Mouse (Mus musculus): ENCODE measurements around the gene Brip1.

Gene Brip1

DNA sequence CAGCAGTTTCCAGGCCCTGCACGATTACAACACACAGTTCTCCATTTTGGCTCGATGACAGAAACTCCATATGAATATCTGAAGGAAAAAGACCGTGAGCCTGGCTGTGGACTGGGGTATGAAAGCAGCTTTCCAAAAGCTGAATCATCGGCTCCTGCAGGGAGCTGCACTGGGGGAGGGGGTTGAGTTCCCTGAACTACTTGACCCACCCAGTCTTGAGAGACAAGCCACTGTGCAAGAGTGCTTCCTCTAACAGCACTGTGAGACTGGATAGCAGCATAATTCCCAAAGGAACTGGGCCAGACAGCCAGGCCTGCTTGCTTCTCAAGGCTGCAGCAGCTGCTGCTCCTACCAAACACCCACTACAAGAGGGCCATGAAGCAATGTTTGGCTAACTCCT, 178.6 kb downstream of the Brip1 start:
- no peak for DNase-seq (ENCODE audit: low spot score)

DNA sequence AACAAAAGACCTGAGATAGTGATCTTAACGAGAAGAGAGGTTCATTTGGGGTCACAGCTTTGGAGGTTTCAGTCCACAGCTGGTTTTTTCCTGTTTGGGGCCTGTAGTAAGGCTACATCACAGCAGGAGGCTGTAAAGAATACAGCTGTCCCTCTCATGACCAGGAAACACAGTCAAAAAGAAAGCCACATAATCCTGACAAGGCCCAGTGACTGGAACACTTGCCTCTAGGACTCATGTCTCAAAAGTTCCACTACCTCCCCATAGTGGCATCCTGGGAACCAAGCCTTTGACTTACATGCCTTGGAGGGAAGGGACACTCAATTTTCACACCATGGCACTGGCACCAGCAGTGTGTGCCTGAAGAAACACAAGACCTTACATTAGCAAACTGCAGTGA, 181.0 kb downstream of the Brip1 start:
- no peak for DNase-seq (ENCODE audit: low spot score)

DNA sequence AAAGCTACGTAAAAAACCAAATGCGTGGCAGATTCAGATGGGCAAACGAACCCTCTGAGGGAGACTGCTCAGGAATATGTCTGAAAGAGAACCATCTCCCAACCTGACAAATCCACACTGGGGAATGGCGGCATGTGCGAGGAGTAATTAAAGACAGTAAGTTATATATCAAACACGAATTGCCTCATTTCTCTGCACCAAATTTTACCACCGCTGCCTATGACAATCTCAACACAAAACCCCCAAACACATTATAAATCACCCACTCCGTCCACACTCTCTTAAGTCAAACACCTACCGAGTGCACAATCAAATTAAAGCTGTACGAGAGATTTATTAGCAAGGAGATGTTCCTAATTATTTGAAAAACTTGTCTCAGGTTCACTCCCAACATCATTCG, 184.8 kb downstream of the Brip1 start:
- DNase-seq (ENCODE audit: low spot score) = no peak

DNA sequence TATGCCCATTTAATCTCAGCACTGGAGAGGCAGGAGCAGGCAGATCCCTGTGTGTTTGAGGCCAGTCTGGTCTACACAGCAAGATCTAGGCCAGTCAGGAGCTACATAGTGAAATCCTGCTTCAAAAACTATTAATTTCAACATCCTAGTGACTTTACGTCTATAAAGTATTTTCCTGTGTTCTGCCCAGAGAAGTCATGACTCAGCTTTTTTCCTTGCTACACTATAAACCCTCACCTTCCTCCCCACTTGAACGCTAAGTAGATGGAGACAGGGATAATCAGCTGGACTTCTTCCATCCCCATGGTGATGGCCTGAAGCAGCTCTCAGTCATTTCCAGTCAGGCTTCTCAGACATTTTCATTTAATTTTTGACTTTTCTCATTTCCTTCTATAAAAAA, 187.9 kb downstream of the Brip1 start:
- no peak for DNase-seq (ENCODE audit: low spot score)

DNA sequence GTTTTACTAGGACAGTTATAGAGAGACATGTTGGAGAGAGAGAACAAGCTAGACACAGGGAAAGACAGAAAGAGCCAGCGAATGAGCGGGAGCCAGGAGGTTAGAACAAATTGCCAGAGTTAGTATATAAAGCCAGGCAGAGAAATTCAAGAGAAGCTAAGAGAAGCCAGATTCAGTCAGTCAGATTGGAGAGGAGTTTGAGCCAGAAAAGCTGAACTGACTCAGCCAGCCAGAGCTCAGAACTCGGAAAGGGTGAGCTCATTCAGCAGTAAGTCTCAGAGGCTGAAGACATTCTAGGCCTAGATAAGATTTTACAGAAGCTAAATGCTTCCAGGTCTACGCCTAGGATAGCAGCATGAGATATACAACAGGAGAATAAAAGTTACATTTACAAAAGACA, 190.5 kb downstream of the Brip1 start:
- no peak for DNase-seq (ENCODE audit: low spot score)

DNA sequence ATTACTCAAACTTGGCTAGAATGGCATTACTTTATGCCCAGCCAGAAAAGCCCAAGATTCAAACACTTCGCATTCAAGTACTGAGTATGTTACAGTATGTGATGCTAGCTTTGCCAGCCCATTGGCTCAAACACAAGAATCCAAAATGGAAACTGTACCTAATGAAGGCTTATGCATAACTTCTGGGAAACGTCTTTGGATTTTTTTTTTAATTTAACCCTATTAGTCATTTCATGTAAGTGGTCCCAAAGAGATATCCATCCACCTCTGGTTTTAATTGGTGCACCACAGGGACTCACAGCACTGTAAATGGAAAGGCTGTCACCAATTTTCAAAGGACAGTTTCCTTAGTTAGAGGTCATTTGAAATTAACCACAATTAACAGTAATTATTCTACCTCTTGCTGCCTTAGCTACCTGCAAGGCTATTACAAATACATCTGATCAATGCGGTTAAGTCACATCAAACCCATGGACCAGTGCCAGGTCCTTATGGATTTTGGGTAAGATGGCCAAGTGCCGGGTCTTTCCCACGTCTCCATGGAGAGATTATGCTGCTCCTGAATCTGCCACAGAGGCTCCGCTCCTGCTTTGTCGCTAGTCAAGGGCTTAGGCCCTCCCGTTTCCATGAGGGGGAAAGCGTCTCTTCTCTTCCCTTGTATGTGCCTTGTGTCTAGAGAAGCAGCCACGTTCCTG, 192.6 kb downstream of the Brip1 start:
- no peak for DNase-seq (ENCODE audit: low spot score)
